ENCODE assay signal across 24 mouse cellular contexts in the genomic region with DNA sequence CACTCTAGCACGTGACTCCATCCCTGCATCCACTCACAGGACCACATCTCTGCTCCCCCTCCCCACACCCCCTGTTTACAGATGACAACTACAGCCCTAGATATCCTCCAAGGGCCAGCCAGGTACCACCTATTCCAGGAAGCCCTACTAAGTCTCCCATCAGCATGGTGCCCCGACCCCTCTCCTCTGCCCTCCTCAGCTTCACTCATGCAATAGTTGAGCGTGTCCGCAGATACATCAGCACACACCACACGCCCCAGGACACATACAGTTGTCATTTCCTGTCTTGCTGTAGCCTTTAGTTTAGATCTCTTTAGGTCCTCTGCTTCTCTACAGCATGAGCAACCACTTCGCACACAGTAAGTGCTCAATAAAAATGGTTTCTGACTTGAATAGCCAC. TPM values are rescaled to one million over a fixed set of nuclear protein-coding genes. Genes with fewer than 3 reads are reported as not detected.
"Had no signal": no experiment of that assay in that cellular context is flagged by ENCODE, and none has a peak within 500 bp of the region (broad histone marks: within the 10 kb centered on the region; RNA-seq: fewer than 3 reads in every experiment).

No protein-coding gene starts in this region.

- H3K36me3 ChIP-seq: heart, embryonic 10.5 days; heart, embryonic 12.5 days; hindbrain, embryonic 12.5 days; intestine, embryonic 15.5 days; limb, embryonic 12.5 days; liver, embryonic 15.5 days had no signal

- H3K4me3 ChIP-seq: heart, adult 2 months; heart, embryonic 10.5 days; heart, embryonic 12.5 days; hindbrain, embryonic 10.5 days; hindbrain, embryonic 12.5 days; intestine, embryonic 15.5 days; left cerebral cortex, adult 2 months; limb, embryonic 10.5 days; limb, embryonic 12.5 days; liver, embryonic 15.5 days had no signal

- H3K9ac ChIP-seq: heart, embryonic 12.5 days; hindbrain, embryonic 12.5 days; hindbrain, embryonic 14.5 days; intestine, embryonic 15.5 days; limb, embryonic 12.5 days; liver, embryonic 15.5 days had no signal

- DNase-seq: gastrocnemius, postnatal 14 days; heart, adult 2 months; heart, postnatal 10 days; heart, postnatal 4 days; kidney, adult 18-20 months; kidney, adult 8-10 months; kidney, postnatal 10 days; kidney, postnatal 25 days; kidney, postnatal 4 days; liver had no signal

- ATAC-seq: hindbrain, embryonic 16.5 days; inflammation-experienced regulatory T-cells, adult 6 months; intestine, embryonic 15.5 days; intestine, postnatal 0 days had no signal

- H3K9me3 ChIP-seq: heart, embryonic 10.5 days; heart, embryonic 12.5 days; hindbrain, embryonic 10.5 days; hindbrain, embryonic 12.5 days; intestine, embryonic 15.5 days; limb, embryonic 10.5 days; limb, embryonic 12.5 days; liver, embryonic 15.5 days had no signal

- H3K27ac ChIP-seq: heart, adult 2 months; heart, embryonic 10.5 days; hindbrain, embryonic 10.5 days; hindbrain, embryonic 12.5 days; hindbrain, embryonic 14.5 days; intestine, embryonic 15.5 days; left cerebral cortex, adult 2 months; limb, embryonic 10.5 days; limb, embryonic 12.5 days; liver, embryonic 15.5 days had no signal

- H3K4me2 ChIP-seq: heart, embryonic 12.5 days; hindbrain, embryonic 12.5 days; hindbrain, embryonic 14.5 days; intestine, embryonic 15.5 days; limb, embryonic 12.5 days; liver, embryonic 11.5 days; liver, embryonic 15.5 days had no signal

- H3K27me3 ChIP-seq: hindbrain, embryonic 12.5 days; intestine, embryonic 15.5 days had no signal

RNA-seq across cellular contexts. Expression of a gene that starts 23.7 kb away (rescaled TPM):
- polyA plus RNA-seq: inflammation-experienced regulatory T-cells, adult 6 months had no signal
